8 mouse cellular contexts compared by ENCODE assay signal in the genomic region with DNA sequence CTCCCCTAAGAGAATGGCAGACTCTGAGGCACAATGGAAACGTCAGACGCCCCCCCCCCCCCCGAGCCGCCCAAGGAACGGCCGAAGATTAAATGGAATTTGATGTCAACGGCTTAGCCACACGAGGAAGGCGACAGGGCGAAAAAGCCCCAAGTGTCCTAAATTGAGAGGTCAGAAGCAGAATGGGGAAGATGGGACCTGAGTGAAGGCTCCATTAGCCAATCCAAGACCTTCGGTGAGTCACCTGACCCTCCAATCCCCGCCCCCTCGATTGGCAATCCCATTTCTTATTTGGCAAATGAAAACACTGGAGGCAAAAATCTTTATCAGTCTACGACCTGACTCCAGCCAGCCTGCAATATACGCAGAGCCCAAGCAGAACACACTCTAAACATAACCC. TPM values are rescaled to one million over a fixed set of nuclear protein-coding genes. Genes with fewer than 3 reads are reported as not detected.
DNase-seq lines count a peak whose midpoint lies in the region; ATAC-seq and TF ChIP-seq lines count a peak whose summit lies in the region.

No protein-coding gene starts in this region.

- H3K4me1 ChIP-seq in lung, embryonic 16.5 days (replicated peaks; ENCODE audit: control insufficient read depth, insufficient read depth, low read length), result peaks cover 22% of the 10 kb centered on the region
- 0 out of 2 replicates have a peak, but pooled peaks cover 4% of the 10 kb centered on the region for H3K4me1 ChIP-seq in lung, adult 2 months (ENCODE audit: control insufficient read depth, insufficient read depth, low read length)
- peaks cover 17% of the 10 kb centered on the region for H3K4me1 ChIP-seq in kidney, postnatal 0 days (replicated peaks; ENCODE audit: insufficient read depth, low read length)
- peaks cover 33% of the 10 kb centered on the region for H3K4me1 ChIP-seq in neural tube, embryonic 12.5 days

- H3K4me3 ChIP-seq in lung, embryonic 16.5 days (ENCODE audit: low read length), result peak overlapping the region; percentile 9; the same call in 1 of the 2 replicates
- H3K4me3 ChIP-seq in lung, adult 2 months (replicated peaks; ENCODE audit: extremely low read depth, low read depth, low read length), result no peak overlapping the region
- H3K4me3 ChIP-seq in kidney, postnatal 0 days (replicated peaks; ENCODE audit: low read depth, low read length), result no peak overlapping the region
- no peak overlapping the region for H3K4me3 ChIP-seq in neural tube, embryonic 12.5 days

- no peak for TF ChIP-seq POLR2A in lung, adult 2 months (IDR thresholded peaks at IDR 0.05; ENCODE audit: borderline replicate concordance, extremely low read depth, low read depth, low read length)

- ATAC-seq in lung, embryonic 16.5 days (ENCODE audit: low read depth), result no peak
- ATAC-seq in kidney, postnatal 0 days (replicated peaks; ENCODE audit: low FRiP score, low read depth), result no peak
- no peak for ATAC-seq in neural tube, embryonic 12.5 days (ENCODE audit: low FRiP score, low read depth)
- no peak for ATAC-seq in megakaryocyte progenitor cell, adult 5-6 weeks (replicated peaks; ENCODE audit: poor library complexity)
- no peak for ATAC-seq in erythroblast, adult 5-6 weeks (replicated peaks; ENCODE audit: low FRiP score, poor library complexity, severe bottlenecking)

- H3K9me3 ChIP-seq in lung, embryonic 16.5 days (ENCODE audit: control insufficient read depth, low read length), result no peaks in the 10 kb centered on the region
- no peaks in the 10 kb centered on the region for H3K9me3 ChIP-seq in kidney, postnatal 0 days (replicated peaks; ENCODE audit: low read length)
- no peaks in the 10 kb centered on the region for H3K9me3 ChIP-seq in neural tube, embryonic 12.5 days

- no peak for DNase-seq in lung, adult 2 months
- peak; percentile 83 to 89 for DNase-seq in cerebellum, postnatal 14 days
- DNase-seq in heart, adult 9 months (ENCODE audit: low spot score in 2 of 2), result peak; percentile 75 to 80
- peak; percentile 34 for DNase-seq in kidney, postnatal 0 days (ENCODE audit: low spot score)

- no peak overlapping the region for H3K27ac ChIP-seq in lung, embryonic 16.5 days (ENCODE audit: low read length)
- no peak overlapping the region for H3K27ac ChIP-seq in kidney, postnatal 0 days
- no peak overlapping the region for H3K27ac ChIP-seq in neural tube, embryonic 12.5 days

- H3K27me3 ChIP-seq in lung, embryonic 16.5 days (ENCODE audit: control insufficient read depth, insufficient read depth, low read depth, low read length), result peaks cover 1% of the 10 kb centered on the region; the same call in 1 of the 2 replicates
- peaks cover 4% of the 10 kb centered on the region; the same call in 1 of the 2 replicates for H3K27me3 ChIP-seq in kidney, postnatal 0 days (ENCODE audit: insufficient read depth, low read length)
- H3K27me3 ChIP-seq in neural tube, embryonic 12.5 days (replicated peaks), result peaks cover 1% of the 10 kb centered on the region; the same call in 1 of the 2 replicates

- no peak for TF ChIP-seq CTCF in lung, adult 2 months (IDR thresholded peaks at IDR 0.05; ENCODE audit: insufficient read depth, low read length)
- TF ChIP-seq CTCF in kidney, postnatal 0 days (IDR thresholded peaks at IDR 0.05; ENCODE audit: low read depth), result no peak

- WGBS in lung, embryonic 16.5 days, result 21% methylated on average over 15 of the region's 15 CpGs
- WGBS in lung, adult 2 months, result 26% methylated on average over 15 of the region's 15 CpGs
- 32% methylated on average over 15 of the region's 15 CpGs for WGBS in kidney, postnatal 0 days
- 22% methylated on average over 15 of the region's 15 CpGs for WGBS in neural tube, embryonic 12.5 days

- no peak overlapping the region for H3K9ac ChIP-seq in lung, embryonic 16.5 days (ENCODE audit: low read length)
- H3K9ac ChIP-seq in kidney, postnatal 0 days (ENCODE audit: low read depth, low read length), result no peak overlapping the region
- peak overlapping the region; percentile 1; the same call in 1 of the 2 replicates for H3K9ac ChIP-seq in neural tube, embryonic 12.5 days

- no peaks in the 10 kb centered on the region for H3K36me3 ChIP-seq in lung, embryonic 16.5 days (ENCODE audit: control insufficient read depth, insufficient read depth, low read length)
- no peaks in the 10 kb centered on the region for H3K36me3 ChIP-seq in kidney, postnatal 0 days (ENCODE audit: insufficient read depth, low read length)
- no peaks in the 10 kb centered on the region for H3K36me3 ChIP-seq in neural tube, embryonic 12.5 days

- H3K4me2 ChIP-seq in lung, embryonic 16.5 days (ENCODE audit: low read depth, low read length), result peak overlapping the region; percentile 31
- H3K4me2 ChIP-seq in kidney, postnatal 0 days (ENCODE audit: low read length), result peak overlapping the region; percentile 17; the same call in 1 of the 2 replicates
- H3K4me2 ChIP-seq in neural tube, embryonic 12.5 days (replicated peaks), result peak overlapping the region; percentile 41

RNA-seq across cellular contexts. Expression of gene Cabp1, which starts 9.5 kb away (rescaled TPM):
- polyA plus RNA-seq in lung, embryonic 16.5 days (2015; fragmentation: Nextera tagmentation; extraction: Ambion mirVana), result 1.3 and 1.6 TPM in 2 replicates
- 3.2 and 6.9 TPM in 2 replicates for polyA plus RNA-seq in lung, adult 2 months (2012; rRNA removed)
- 0.87 and 1.2 TPM in 2 replicates for polyA plus RNA-seq in kidney, postnatal 0 days (2015; fragmentation: Nextera tagmentation; extraction: Ambion mirVana)
- 24.0 and 24.6 TPM in 2 replicates for polyA plus RNA-seq in neural tube, embryonic 12.5 days (2016; fragmentation: Nextera tagmentation; extraction: Ambion mirVana)
- not detected in 2 replicates for total RNA-seq in megakaryocyte progenitor cell, adult 5-6 weeks (2015)
- total RNA-seq in megakaryocyte progenitor cell, adult 5-6 weeks (2017), result not detected in 2 replicates
- total RNA-seq in erythroblast, adult 5-6 weeks (2015; ENCODE audit: low replicate concordance), result 0.19 TPM in 1 of 2 replicates, not detected in the other
- not detected in 2 replicates for total RNA-seq in erythroblast, adult 5-6 weeks (2017; ENCODE audit: low replicate concordance)

RNA-seq across cellular contexts. Expression of gene Mlec, which starts 26.7 kb away (rescaled TPM):
- 58.9 and 62.1 TPM in 2 replicates for polyA plus RNA-seq in lung, embryonic 16.5 days (2015; fragmentation: Nextera tagmentation; extraction: Ambion mirVana)
- 44.1 and 53.8 TPM in 2 replicates for polyA plus RNA-seq in lung, adult 2 months (2012; rRNA removed)
- 43.6 and 44.4 TPM in 2 replicates for polyA plus RNA-seq in kidney, postnatal 0 days (2015; fragmentation: Nextera tagmentation; extraction: Ambion mirVana)
- 57.7 and 64.4 TPM in 2 replicates for polyA plus RNA-seq in neural tube, embryonic 12.5 days (2016; fragmentation: Nextera tagmentation; extraction: Ambion mirVana)
- total RNA-seq in megakaryocyte progenitor cell, adult 5-6 weeks (2015), result 242 and 279 TPM in 2 replicates
- 276 and 305 TPM in 2 replicates for total RNA-seq in megakaryocyte progenitor cell, adult 5-6 weeks (2017)
- total RNA-seq in erythroblast, adult 5-6 weeks (2015; ENCODE audit: low replicate concordance), result 43.5 and 51.9 TPM in 2 replicates
- total RNA-seq in erythroblast, adult 5-6 weeks (2017; ENCODE audit: low replicate concordance), result 34.8 and 42.3 TPM in 2 replicates

RNA-seq across cellular contexts. Expression of gene Unc119b, which starts 50.0 kb away (rescaled TPM):
- 34.3 and 35.2 TPM in 2 replicates for polyA plus RNA-seq in lung, embryonic 16.5 days (2015; fragmentation: Nextera tagmentation; extraction: Ambion mirVana)
- 50.0 and 52.8 TPM in 2 replicates for polyA plus RNA-seq in lung, adult 2 months (2012; rRNA removed)
- 40.8 and 42.7 TPM in 2 replicates for polyA plus RNA-seq in kidney, postnatal 0 days (2015; fragmentation: Nextera tagmentation; extraction: Ambion mirVana)
- 60.4 and 61.2 TPM in 2 replicates for polyA plus RNA-seq in neural tube, embryonic 12.5 days (2016; fragmentation: Nextera tagmentation; extraction: Ambion mirVana)
- total RNA-seq in megakaryocyte progenitor cell, adult 5-6 weeks (2015), result 4.1 and 7.2 TPM in 2 replicates
- 9.6 and 11.2 TPM in 2 replicates for total RNA-seq in megakaryocyte progenitor cell, adult 5-6 weeks (2017)
- total RNA-seq in erythroblast, adult 5-6 weeks (2015; ENCODE audit: low replicate concordance), result 0.63 and 2.3 TPM in 2 replicates
- 0.60 and 3.5 TPM in 2 replicates for total RNA-seq in erythroblast, adult 5-6 weeks (2017; ENCODE audit: low replicate concordance)

RNA-seq across cellular contexts. Expression of gene Pop5, which starts 50.9 kb away (rescaled TPM):
- polyA plus RNA-seq in lung, embryonic 16.5 days (2015; fragmentation: Nextera tagmentation; extraction: Ambion mirVana), result 97.6 and 109 TPM in 2 replicates
- polyA plus RNA-seq in lung, adult 2 months (2012; rRNA removed), result 51.5 and 55.4 TPM in 2 replicates
- polyA plus RNA-seq in kidney, postnatal 0 days (2015; fragmentation: Nextera tagmentation; extraction: Ambion mirVana), result 160 and 161 TPM in 2 replicates
- 110 and 113 TPM in 2 replicates for polyA plus RNA-seq in neural tube, embryonic 12.5 days (2016; fragmentation: Nextera tagmentation; extraction: Ambion mirVana)
- 67.7 and 81.9 TPM in 2 replicates for total RNA-seq in megakaryocyte progenitor cell, adult 5-6 weeks (2015)
- total RNA-seq in megakaryocyte progenitor cell, adult 5-6 weeks (2017), result 76.4 and 82.8 TPM in 2 replicates
- 20.1 and 41.5 TPM in 2 replicates for total RNA-seq in erythroblast, adult 5-6 weeks (2015; ENCODE audit: low replicate concordance)
- total RNA-seq in erythroblast, adult 5-6 weeks (2017; ENCODE audit: low replicate concordance), result 5.9 and 26.6 TPM in 2 replicates
